In genomic region chr11:69784793-69785272, GRCm38 (mm10) we compare ENCODE assay signal across 9 mouse cellular contexts. TPM values are rescaled to one million over a fixed set of nuclear protein-coding genes. Genes with fewer than 3 reads are reported as not detected.
DNase-seq lines count a peak whose midpoint lies in the region; ATAC-seq and TF ChIP-seq lines count a peak whose summit lies in the region.
"Had no signal": no experiment of that assay in that cellular context is flagged by ENCODE, and none has a peak within 500 bp of the region (broad histone marks: within the 10 kb centered on the region; RNA-seq: fewer than 3 reads in every experiment).

No protein-coding gene starts in this region.

- no peak overlapping the region for H3K27ac ChIP-seq in hindbrain, embryonic 12.5 days
- no peak overlapping the region for H3K27ac ChIP-seq in hindbrain, embryonic 13.5 days
- H3K27ac ChIP-seq in kidney, postnatal 0 days: no peak overlapping the region

- WGBS in hindbrain, embryonic 12.5 days: 49% methylated on average over 15 of the region's 15 CpGs
- 51% methylated on average over 15 of the region's 15 CpGs for WGBS in hindbrain, embryonic 13.5 days
- 37% methylated on average over 15 of the region's 15 CpGs for WGBS in kidney, postnatal 0 days

- H3K4me3 ChIP-seq in hindbrain, embryonic 12.5 days: no peak overlapping the region
- H3K4me3 ChIP-seq in hindbrain, embryonic 13.5 days: no peak overlapping the region
- H3K4me3 ChIP-seq in kidney, postnatal 0 days (replicated peaks; ENCODE audit: low read depth, low read length): no peak overlapping the region

- H3K36me3 ChIP-seq in hindbrain, embryonic 12.5 days: no peaks in the 10 kb centered on the region
- no peaks in the 10 kb centered on the region for H3K36me3 ChIP-seq in hindbrain, embryonic 13.5 days
- no peaks in the 10 kb centered on the region for H3K36me3 ChIP-seq in kidney, postnatal 0 days (ENCODE audit: insufficient read depth, low read length)

- peaks cover 5% of the 10 kb centered on the region; the same call in 1 of the 2 replicates for H3K27me3 ChIP-seq in hindbrain, embryonic 12.5 days
- H3K27me3 ChIP-seq in hindbrain, embryonic 13.5 days: peaks cover 3% of the 10 kb centered on the region; the same call in 1 of the 2 replicates
- H3K27me3 ChIP-seq in kidney, postnatal 0 days (ENCODE audit: insufficient read depth, low read length): no peaks in the 10 kb centered on the region

- ATAC-seq in hindbrain, embryonic 12.5 days (ENCODE audit: low FRiP score): no peak
- ATAC-seq in hindbrain, embryonic 13.5 days (ENCODE audit: low FRiP score): no peak
- ATAC-seq in kidney, postnatal 0 days (replicated peaks; ENCODE audit: low FRiP score, low read depth): peak; percentile 39; the same call in 1 of the 2 replicates
- no peak for ATAC-seq in CD4-positive, CD25-positive, alpha-beta regulatory T cell, adult 4 months

- peak; percentile 98 for DNase-seq in heart, adult 11 months
- peak; percentile 61 for DNase-seq in kidney, postnatal 0 days (ENCODE audit: low spot score)
- DNase-seq in lung, postnatal 36 days: peak; percentile 85
- no peak for DNase-seq in frontal cortex, postnatal 14 days (ENCODE audit: low spot score in 2 of 2)
- DNase-seq in cerebellum, adult 9-10 months: no peak

- H3K9ac ChIP-seq in hindbrain, embryonic 12.5 days: no peak overlapping the region
- no peak overlapping the region for H3K9ac ChIP-seq in hindbrain, embryonic 13.5 days
- H3K9ac ChIP-seq in kidney, postnatal 0 days (ENCODE audit: low read depth, low read length): no peak overlapping the region

- 0 out of 2 replicates have a peak, but pooled peaks cover 4% of the 10 kb centered on the region for H3K4me1 ChIP-seq in hindbrain, embryonic 12.5 days
- H3K4me1 ChIP-seq in hindbrain, embryonic 13.5 days (replicated peaks): 0 out of 2 replicates have a peak, but pooled peaks cover 5% of the 10 kb centered on the region
- 0 out of 2 replicates have a peak, but pooled peaks cover 3% of the 10 kb centered on the region for H3K4me1 ChIP-seq in kidney, postnatal 0 days (replicated peaks; ENCODE audit: insufficient read depth, low read length)

- H3K4me2 ChIP-seq in hindbrain, embryonic 12.5 days (replicated peaks): 0 out of 2 replicates have a peak overlapping the region, but pooled peaks have one; percentile 13
- no peak overlapping the region for H3K4me2 ChIP-seq in hindbrain, embryonic 13.5 days
- H3K4me2 ChIP-seq in kidney, postnatal 0 days (ENCODE audit: low read length): peak overlapping the region; percentile 37

- no peak for TF ChIP-seq CTCF in kidney, postnatal 0 days (IDR thresholded peaks at IDR 0.05; ENCODE audit: low read depth)

- no peaks in the 10 kb centered on the region for H3K9me3 ChIP-seq in hindbrain, embryonic 12.5 days (replicated peaks)
- H3K9me3 ChIP-seq in hindbrain, embryonic 13.5 days: no peaks in the 10 kb centered on the region
- H3K9me3 ChIP-seq in kidney, postnatal 0 days (replicated peaks; ENCODE audit: low read length): no peaks in the 10 kb centered on the region

RNA-seq across cellular contexts. Expression of gene Chrnb1, which starts 10.9 kb away (rescaled TPM):
- 3.0 and 5.9 TPM in 2 replicates for polyA plus RNA-seq in hindbrain, embryonic 12.5 days (2016; fragmentation: Nextera tagmentation; extraction: Ambion mirVana)
- polyA plus RNA-seq in hindbrain, embryonic 13.5 days (2015; fragmentation: Nextera tagmentation; extraction: Ambion mirVana): 1.5 and 2.6 TPM in 2 replicates
- 12.0 and 12.1 TPM in 2 replicates for polyA plus RNA-seq in kidney, postnatal 0 days (2015; fragmentation: Nextera tagmentation; extraction: Ambion mirVana)
- polyA plus RNA-seq in CD4-positive, CD25-positive, alpha-beta regulatory T cell, adult 4 months (2017; shearing (Covaris generic)): 1 to 10 TPM; 2.9 to 4.5 TPM

RNA-seq across cellular contexts. Expression of gene Fgf11, which starts 16.8 kb away (rescaled TPM):
- 3.7 and 4.2 TPM in 2 replicates for polyA plus RNA-seq in hindbrain, embryonic 12.5 days (2016; fragmentation: Nextera tagmentation; extraction: Ambion mirVana)
- 4.8 and 5.5 TPM in 2 replicates for polyA plus RNA-seq in hindbrain, embryonic 13.5 days (2015; fragmentation: Nextera tagmentation; extraction: Ambion mirVana)
- 0.63 and 0.98 TPM in 2 replicates for polyA plus RNA-seq in kidney, postnatal 0 days (2015; fragmentation: Nextera tagmentation; extraction: Ambion mirVana)
- not detected for polyA plus RNA-seq in CD4-positive, CD25-positive, alpha-beta regulatory T cell, adult 4 months (2017; shearing (Covaris generic))

RNA-seq across cellular contexts. Expression of gene Zbtb4, which starts 19.1 kb away (rescaled TPM):
- 2.3 and 2.4 TPM in 2 replicates for polyA plus RNA-seq in hindbrain, embryonic 12.5 days (2016; fragmentation: Nextera tagmentation; extraction: Ambion mirVana)
- 3.2 TPM in 2 replicates for polyA plus RNA-seq in hindbrain, embryonic 13.5 days (2015; fragmentation: Nextera tagmentation; extraction: Ambion mirVana)
- 2.7 and 3.3 TPM in 2 replicates for polyA plus RNA-seq in kidney, postnatal 0 days (2015; fragmentation: Nextera tagmentation; extraction: Ambion mirVana)
- polyA plus RNA-seq in CD4-positive, CD25-positive, alpha-beta regulatory T cell, adult 4 months (2017; shearing (Covaris generic)): 10 to 100 TPM; 11.2 to 11.8 TPM

RNA-seq across cellular contexts. Expression of gene Tmem102, which starts 20.6 kb away (rescaled TPM):
- polyA plus RNA-seq in hindbrain, embryonic 12.5 days (2016; fragmentation: Nextera tagmentation; extraction: Ambion mirVana): 1.6 and 2.4 TPM in 2 replicates
- 1.1 TPM in 2 replicates for polyA plus RNA-seq in hindbrain, embryonic 13.5 days (2015; fragmentation: Nextera tagmentation; extraction: Ambion mirVana)
- 22.9 and 23.0 TPM in 2 replicates for polyA plus RNA-seq in kidney, postnatal 0 days (2015; fragmentation: Nextera tagmentation; extraction: Ambion mirVana)
- not detected for polyA plus RNA-seq in CD4-positive, CD25-positive, alpha-beta regulatory T cell, adult 4 months (2017; shearing (Covaris generic))

RNA-seq across cellular contexts. Expression of gene Slc35g3, which starts 23.1 kb away (rescaled TPM):
- 0.40 and 0.61 TPM in 2 replicates for polyA plus RNA-seq in hindbrain, embryonic 12.5 days (2016; fragmentation: Nextera tagmentation; extraction: Ambion mirVana)
- 0.35 and 0.87 TPM in 2 replicates for polyA plus RNA-seq in hindbrain, embryonic 13.5 days (2015; fragmentation: Nextera tagmentation; extraction: Ambion mirVana)
- polyA plus RNA-seq in kidney, postnatal 0 days (2015; fragmentation: Nextera tagmentation; extraction: Ambion mirVana): 0.17 TPM in 1 of 2 replicates, not detected in the other
- not detected for polyA plus RNA-seq in CD4-positive, CD25-positive, alpha-beta regulatory T cell, adult 4 months (2017; shearing (Covaris generic))
- polyA plus RNA-seq: neural tube, embryonic 14.5 days had no signal

Comparison
In these comparisons a context has a peak if more than half of its experiments do, and no peak if none do; other contexts are left out.
1. DNase-seq: peak in heart, adult 11 months (single experiment), kidney, postnatal 0 days (single experiment) and lung, postnatal 36 days (single experiment); none in frontal cortex, postnatal 14 days (0 of 2) and cerebellum, adult 9-10 months (single experiment).